Mouse (Mus musculus) liver, adult 2 months (tissue): ENCODE data around the gene Krt31.

Source experiments
- CTCF ChIP-seq: fragments of 200-500 bp; IDR thresholded peaks from 2 replicates; pipeline ENCODE4 v1.5.1; 2011; ENCODE audit warnings: low read depth, low read length, control low read depth
- POLR2A ChIP-seq: fragments of 200-500 bp; IDR thresholded peaks from 2 replicates; pipeline ENCODE4 v1.6.1; 2011; ENCODE audit warnings: low read length, control low read depth; ENCODE audit not compliant: insufficient read depth; ENCODE audit errors: extremely low read depth

DNA sequence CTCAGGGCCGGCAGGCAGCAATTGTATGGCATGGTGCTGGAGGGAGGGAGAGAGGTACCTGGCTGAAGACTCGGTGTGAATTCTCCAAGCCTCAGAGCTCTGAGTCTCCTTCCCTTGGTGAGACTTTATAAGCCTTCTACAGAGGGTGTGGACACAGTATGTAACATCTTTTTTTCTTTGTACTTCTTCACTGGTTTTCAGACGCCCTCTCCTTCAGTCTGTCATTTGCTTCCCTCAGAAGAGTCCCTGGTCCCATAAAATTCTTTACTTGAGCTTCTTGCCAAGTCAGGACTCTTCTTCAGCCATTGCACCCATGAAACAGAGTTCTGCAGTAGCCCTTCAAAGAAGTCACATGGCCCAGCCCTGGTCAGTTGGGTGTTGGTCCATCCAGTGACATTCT lies at the start of gene Krt31:
- TF ChIP-seq CTCF: no peak
- no peak for TF ChIP-seq POLR2A
